ENCODE assay signal across 18 mouse cellular contexts in the genomic region with DNA sequence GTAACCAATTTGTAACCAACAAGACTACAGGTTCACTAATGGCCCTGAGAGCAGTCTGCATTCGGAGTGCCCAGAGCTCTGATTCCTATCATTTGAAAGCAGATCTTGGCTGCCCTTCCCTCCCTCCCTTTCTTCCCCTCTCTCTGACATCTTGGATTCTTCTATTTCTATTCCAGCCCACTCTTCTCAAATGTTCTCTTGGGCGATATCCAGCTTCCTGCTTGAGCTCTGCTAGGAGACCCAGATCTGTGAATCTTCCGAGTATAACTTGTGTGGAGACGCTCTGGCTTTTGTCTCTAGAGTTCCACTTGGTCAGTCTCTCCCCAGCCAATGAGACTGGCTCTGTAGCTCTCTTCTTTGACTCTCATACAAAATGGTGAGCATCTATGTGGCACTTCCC.
"Had no signal": no experiment of that assay in that cellular context is flagged by ENCODE, and none has a peak within 500 bp of the region (broad histone marks: within the 10 kb centered on the region; RNA-seq: fewer than 3 reads in every experiment).

No protein-coding gene starts in this region.

- H3K9ac ChIP-seq: kidney, embryonic 15.5 days; limb, embryonic 13.5 days; liver, embryonic 14.5 days; neural tube, embryonic 15.5 days; stomach, embryonic 15.5 days had no signal

- H3K4me2 ChIP-seq: kidney, embryonic 15.5 days; limb, embryonic 13.5 days; neural tube, embryonic 15.5 days; stomach, embryonic 15.5 days had no signal

- H3K4me1 ChIP-seq: kidney, embryonic 15.5 days; limb, embryonic 13.5 days; neural tube, embryonic 15.5 days; stomach, embryonic 15.5 days had no signal

- H3K27me3 ChIP-seq: kidney, embryonic 15.5 days; limb, embryonic 13.5 days; neural tube, embryonic 15.5 days; stomach, embryonic 15.5 days had no signal

- DNase-seq: kidney, adult 11 months; layer of hippocampus, adult 9-11 months; layer of hippocampus, postnatal 36 days; left cerebral cortex, postnatal 4 days; lung, adult 18-20 months; lung, postnatal 4 days; midbrain, embryonic 14.5 days; right cerebral cortex, postnatal 4 days; spleen, adult 18-20 months; thymus, postnatal 4 days had no signal

- H3K36me3 ChIP-seq: kidney, embryonic 15.5 days; limb, embryonic 13.5 days; midbrain, embryonic 10.5 days; neural tube, embryonic 15.5 days; stomach, embryonic 15.5 days had no signal

- H3K4me3 ChIP-seq: kidney, embryonic 15.5 days; limb, embryonic 13.5 days; midbrain, embryonic 10.5 days; myocyte; neural tube, embryonic 15.5 days; stomach, embryonic 15.5 days had no signal

- H3K27ac ChIP-seq: kidney, embryonic 15.5 days; limb, embryonic 13.5 days; liver, embryonic 14.5 days; midbrain, embryonic 10.5 days; neural tube, embryonic 15.5 days; stomach, embryonic 15.5 days had no signal

- H3K9me3 ChIP-seq: kidney, embryonic 15.5 days; limb, embryonic 13.5 days; midbrain, embryonic 10.5 days; neural tube, embryonic 15.5 days; stomach, embryonic 15.5 days had no signal

- ATAC-seq: lung, postnatal 0 days had no signal
